Mouse (Mus musculus) stomach, embryonic 15.5 days (tissue): Measurements from ENCODE around the gene Zp2. TPM values are rescaled to one million over a fixed set of nuclear protein-coding genes. Genes with fewer than 3 reads are reported as not detected.

Experiments
- ATAC-seq: fragments of 200-750 bp; cut with Nextera tagmentation; 2 replicates; pipeline ENCODE4 v1.8.0; 2017; ENCODE audit warnings: low read depth, moderate number of reproducible peaks, moderate TSS enrichment; ENCODE audit not compliant: insufficient read depth, low FRiP score
- H3K27ac ChIP-seq: fragments of 300-500 bp; sonication (generic); 2 replicates; pipeline ENCODE4 v1.5.1; 2015; ENCODE audit warnings: mild to moderate bottlenecking, inconsistent platforms
- H3K27me3 ChIP-seq: fragments of 300-500 bp; sonication (generic); replicated peaks from 2 replicates; pipeline ENCODE4 v1.6.1; 2015; ENCODE audit warnings: inconsistent platforms
- H3K36me3 ChIP-seq: fragments of 300-500 bp; sonication (generic); 2 replicates; pipeline ENCODE4 v1.6.1; 2015; ENCODE audit warnings: inconsistent platforms
- H3K4me1 ChIP-seq: fragments of 300-500 bp; sonication (generic); 2 replicates; pipeline ENCODE4 v1.6.1; 2015; ENCODE audit warnings: inconsistent platforms
- H3K4me2 ChIP-seq: fragments of 300-500 bp; sonication (generic); 2 replicates; pipeline ENCODE4 v1.6.1; 2015; ENCODE audit warnings: mild to moderate bottlenecking, inconsistent platforms
- H3K4me3 ChIP-seq: fragments of 300-500 bp; sonication (generic); replicated peaks from 2 replicates; pipeline ENCODE4 v1.5.1; 2015; ENCODE audit warnings: inconsistent platforms
- H3K9ac ChIP-seq: fragments of 300-500 bp; sonication (generic); 2 replicates; pipeline ENCODE4 v1.6.1; 2015; ENCODE audit warnings: inconsistent platforms
- H3K9me3 ChIP-seq: fragments of 300-500 bp; sonication (generic); 2 replicates; pipeline ENCODE4 v1.6.1; 2016; ENCODE audit warnings: inconsistent platforms
- WGBS: fragments of 180-500 bp; shearing (Covaris S2); methylation state at CpG from one replicate; pipeline ENCODE4 v1.1.7; 2015; 5-methylcytosine and 5-hydroxymethylcytosine counted together
- polyA plus RNA-seq: library from polyadenylated mRNA; unstranded; fragments of >200 nt; fragmentation: Nextera tagmentation; extraction: Ambion mirVana; gene quantifications from 2 replicates; pipeline ENCODE4 v1.2.1, GENCODE M21; 2015

Gene Zp2
- polyA plus RNA-seq, 1 experiment from 2014 or later = not detected

- Histone ChIP-seq H3K36me3 (no peaks in the 10 kb centered on the region), H3K9ac (no peak overlapping the region), H3K4me2 (no peak overlapping the region), H3K9me3 (no peaks in the 10 kb centered on the region), H3K27me3 (no peaks in the 10 kb centered on the region), H3K4me3 (no peak overlapping the region), H3K27ac (no peak overlapping the region), H3K4me1 (peaks cover 5% of the 10 kb centered on the region; the same call in 1 of the 2 replicates)
- 34% methylated on average over 4 of the region's 4 CpGs for WGBS
- ATAC-seq = no peak
Observed at GRCm38 (mm10) chr7:120127686-120128059, 17.4 kb downstream of the Zp2 start.

GRCm38 (mm10) chr7:120126976-120127685, 18.0 kb downstream of the Zp2 start:
- no peak overlapping the region for H3K4me3 ChIP-seq
- H3K9ac ChIP-seq = no peak overlapping the region
- no peak overlapping the region for H3K27ac ChIP-seq
- H3K4me2 ChIP-seq = no peak overlapping the region
- no peaks in the 10 kb centered on the region for H3K36me3 ChIP-seq
- no peaks in the 10 kb centered on the region for H3K27me3 ChIP-seq
- 43% methylated on average over 5 of the region's 5 CpGs for WGBS
- no peak for ATAC-seq
- H3K4me1 ChIP-seq = peaks cover 5% of the 10 kb centered on the region; the same call in 1 of the 2 replicates
- no peaks in the 10 kb centered on the region for H3K9me3 ChIP-seq

- H3K27ac ChIP-seq = no peak overlapping the region
- WGBS = 2% methylated on average over 3 of the region's 3 CpGs
Observed at GRCm38 (mm10) chr7:120124844-120125243, 20.2 kb downstream of the Zp2 start.

GRCm38 (mm10) chr7:120123776-120124175, 21.3 kb downstream of the Zp2 start:
- Histone ChIP-seq H3K9ac (no peak overlapping the region), H3K36me3 (peaks cover 6% of the 10 kb centered on the region; the same call in 1 of the 2 replicates), H3K9me3 (no peaks in the 10 kb centered on the region), H3K27ac (no peak overlapping the region), H3K4me2 (no peak overlapping the region), H3K4me1 (peaks cover 5% of the 10 kb centered on the region; the same call in 1 of the 2 replicates), H3K27me3 (no peaks in the 10 kb centered on the region), H3K4me3 (no peak overlapping the region)
- 67% methylated on average over 4 of the region's 4 CpGs for WGBS
- no peak for ATAC-seq

More at GRCm38 (mm10) chr7:120124844-120125243, 20.2 kb downstream of the Zp2 start:
- Histone ChIP-seq H3K9me3 (no peaks in the 10 kb centered on the region), H3K4me2 (no peak overlapping the region), H3K27me3 (no peaks in the 10 kb centered on the region), H3K4me1 (peaks cover 5% of the 10 kb centered on the region; the same call in 1 of the 2 replicates), H3K36me3 (peaks cover 6% of the 10 kb centered on the region; the same call in 1 of the 2 replicates), H3K4me3 (no peak overlapping the region), H3K9ac (no peak overlapping the region)
- ATAC-seq = peak; percentile 81

- no peak for ATAC-seq
- H3K4me2 ChIP-seq = no peak overlapping the region
- no peaks in the 10 kb centered on the region for H3K4me1 ChIP-seq
- peaks cover 11% of the 10 kb centered on the region for H3K36me3 ChIP-seq
- H3K9me3 ChIP-seq = no peaks in the 10 kb centered on the region
- H3K9ac ChIP-seq = no peak overlapping the region
- WGBS = 52% methylated on average over 6 of the region's 6 CpGs
- no peaks in the 10 kb centered on the region for H3K27me3 ChIP-seq
- H3K4me3 ChIP-seq = no peak overlapping the region
- no peak overlapping the region for H3K27ac ChIP-seq
Observed at GRCm38 (mm10) chr7:120117529-120117928, 27.6 kb downstream of the Zp2 start.

GRCm38 (mm10) chr7:120116976-120117375, 28.1 kb downstream of the Zp2 start:
- Histone ChIP-seq H3K27me3 (no peaks in the 10 kb centered on the region), H3K4me2 (no peak overlapping the region), H3K27ac (no peak overlapping the region), H3K9me3 (no peaks in the 10 kb centered on the region), H3K36me3 (peaks cover 11% of the 10 kb centered on the region), H3K9ac (no peak overlapping the region), H3K4me1 (no peaks in the 10 kb centered on the region), H3K4me3 (no peak overlapping the region)
- 81% methylated on average over 5 of the region's 5 CpGs for WGBS
- ATAC-seq = no peak

- no peak for ATAC-seq
Observed at GRCm38 (mm10) chr7:120109676-120110075, 35.4 kb downstream of the Zp2 start.

GRCm38 (mm10) chr7:120106356-120106755, 38.7 kb downstream of the Zp2 start:
- no peak overlapping the region for H3K27ac ChIP-seq
- H3K27me3 ChIP-seq = no peaks in the 10 kb centered on the region
- no peak for ATAC-seq
- H3K36me3 ChIP-seq = no peaks in the 10 kb centered on the region
- H3K9me3 ChIP-seq = no peaks in the 10 kb centered on the region
- no peak overlapping the region for H3K4me3 ChIP-seq
- H3K4me1 ChIP-seq = peaks cover 8% of the 10 kb centered on the region
- 40% methylated on average over 2 of the region's 2 CpGs for whole genome bisulfite sequencing
- no peak overlapping the region for H3K4me2 ChIP-seq
- no peak overlapping the region for H3K9ac ChIP-seq

More at GRCm38 (mm10) chr7:120109676-120110075, 35.4 kb downstream of the Zp2 start:
- H3K27ac ChIP-seq = no peak overlapping the region
- H3K9me3 ChIP-seq = no peaks in the 10 kb centered on the region
- WGBS = 78% methylated on average over 5 of the region's 5 CpGs
- H3K4me2 ChIP-seq = no peak overlapping the region
- H3K27me3 ChIP-seq = no peaks in the 10 kb centered on the region
- no peak overlapping the region for H3K4me3 ChIP-seq
- H3K36me3 ChIP-seq = no peaks in the 10 kb centered on the region
- no peaks in the 10 kb centered on the region for H3K4me1 ChIP-seq
- H3K9ac ChIP-seq = no peak overlapping the region

GRCm38 (mm10) chr7:120104975-120105374, 40.1 kb downstream of the Zp2 start:
- no peak overlapping the region for H3K9ac ChIP-seq
- peaks cover 8% of the 10 kb centered on the region for H3K4me1 ChIP-seq
- H3K9me3 ChIP-seq = no peaks in the 10 kb centered on the region
- no peak overlapping the region for H3K27ac ChIP-seq
- no peak for ATAC-seq
- H3K36me3 ChIP-seq = no peaks in the 10 kb centered on the region
- H3K4me3 ChIP-seq = no peak overlapping the region
- 70% methylated on average over 3 of the region's 3 CpGs for WGBS
- no peak overlapping the region for H3K4me2 ChIP-seq
- H3K27me3 ChIP-seq = no peaks in the 10 kb centered on the region

- H3K27me3 ChIP-seq = no peaks in the 10 kb centered on the region
- no peaks in the 10 kb centered on the region for H3K36me3 ChIP-seq
- H3K4me3 ChIP-seq = peak overlapping the region; percentile 80
- H3K4me2 ChIP-seq = peak overlapping the region; percentile 91
- peaks cover 8% of the 10 kb centered on the region for H3K4me1 ChIP-seq
- H3K9ac ChIP-seq = peak overlapping the region; percentile 57
- peak; percentile 23; the same call in 1 of the 2 replicates for ATAC-seq
- 4% methylated on average over 25 of the region's 25 CpGs for WGBS
- peak overlapping the region; percentile 72; the same call in 1 of the 2 replicates for H3K27ac ChIP-seq
- H3K9me3 ChIP-seq = no peaks in the 10 kb centered on the region
Observed at GRCm38 (mm10) chr7:120103019-120103567, 42.0 kb downstream of the Zp2 start.

GRCm38 (mm10) chr7:120102164-120102972, 42.7 kb downstream of the Zp2 start, which contains the start of gene Tmem159:
TSS of gene Tmem159 (plus strand) at chr7:120102353.
- Histone ChIP-seq H3K4me2 (peak within 1 kb of the TSS; percentile 91), H3K27me3 (no peaks in the 10 kb centered on the region), H3K4me3 (peak within 1 kb of the TSS; percentile 80), H3K27ac (peak within 1 kb of the TSS; percentile 72), H3K9ac (peak within 1 kb of the TSS; percentile 57), H3K9me3 (no peaks in the 10 kb centered on the region), H3K36me3 (no peaks in the 10 kb centered on the region), H3K4me1 (peaks cover 8% of the 10 kb centered on the region)
- WGBS = under 1% methylated on average over 42 of the region's 42 CpGs
- peak; percentile 93 for ATAC-seq

GRCm38 (mm10) chr7:120098403-120098802, 46.7 kb downstream of the Zp2 start:
- ATAC-seq = no peak
- Histone ChIP-seq H3K9ac (no peak overlapping the region), H3K36me3 (no peaks in the 10 kb centered on the region), H3K4me3 (no peak overlapping the region), H3K27me3 (no peaks in the 10 kb centered on the region), H3K4me2 (no peak overlapping the region), H3K27ac (no peak overlapping the region), H3K4me1 (peaks cover 6% of the 10 kb centered on the region), H3K9me3 (no peaks in the 10 kb centered on the region)
- WGBS = 24% methylated on average over 9 of the region's 9 CpGs
